Comparison of ENCODE assay signal across 11 mouse cellular contexts in genomic region chr11:96313806-96314428, GRCm38 (mm10). TPM values are rescaled to one million over a fixed set of nuclear protein-coding genes. Genes with fewer than 3 reads are reported as not detected.
DNase-seq lines count a peak whose midpoint lies in the region; ATAC-seq and TF ChIP-seq lines count a peak whose summit lies in the region.
"Had no signal": no experiment of that assay in that cellular context is flagged by ENCODE, and none has a peak within 500 bp of the region (broad histone marks: within the 10 kb centered on the region; RNA-seq: fewer than 3 reads in every experiment).

No protein-coding gene starts in this region.

- H3K9ac ChIP-seq in hindbrain, embryonic 11.5 days (ENCODE audit: low read depth, low read length): peak overlapping the region; percentile 29
- H3K9ac ChIP-seq in intestine, embryonic 15.5 days: peak overlapping the region; percentile 57
- H3K9ac ChIP-seq in neural tube, embryonic 13.5 days: peak overlapping the region; percentile 100

- H3K4me1 ChIP-seq in kidney, adult 2 months (ENCODE audit: control insufficient read depth, insufficient read depth, low read length): peaks cover 14% of the 10 kb centered on the region; the same call in 1 of the 2 replicates
- H3K4me1 ChIP-seq in hindbrain, embryonic 11.5 days (replicated peaks; ENCODE audit: control insufficient read depth, insufficient read depth, low read length): no peaks in the 10 kb centered on the region
- peaks cover 46% of the 10 kb centered on the region for H3K4me1 ChIP-seq in intestine, embryonic 15.5 days (replicated peaks)
- H3K4me1 ChIP-seq in neural tube, embryonic 13.5 days (replicated peaks): peaks cover 94% of the 10 kb centered on the region

- no peaks in the 10 kb centered on the region for H3K27me3 ChIP-seq in kidney, adult 2 months (replicated peaks; ENCODE audit: control insufficient read depth, insufficient read depth, low read length)
- H3K27me3 ChIP-seq in hindbrain, embryonic 11.5 days (ENCODE audit: control insufficient read depth, insufficient read depth, low read length): peaks cover 86% of the 10 kb centered on the region
- H3K27me3 ChIP-seq in intestine, embryonic 15.5 days (replicated peaks): peaks cover 7% of the 10 kb centered on the region
- H3K27me3 ChIP-seq in neural tube, embryonic 13.5 days: no peaks in the 10 kb centered on the region

- H3K27ac ChIP-seq in kidney, adult 2 months (ENCODE audit: insufficient read depth, low read depth, low read length): peak overlapping the region; percentile 95
- H3K27ac ChIP-seq in hindbrain, embryonic 11.5 days (ENCODE audit: low read depth, low read length): peak overlapping the region; percentile 90
- peak overlapping the region; percentile 90 for H3K27ac ChIP-seq in intestine, embryonic 15.5 days
- H3K27ac ChIP-seq in neural tube, embryonic 13.5 days (replicated peaks): peak overlapping the region; percentile 100
- H3K27ac ChIP-seq: left cerebral cortex, adult 2 months had no signal

- peak overlapping the region; percentile 64 for H3K4me2 ChIP-seq in hindbrain, embryonic 11.5 days (replicated peaks; ENCODE audit: low read depth, low read length)
- H3K4me2 ChIP-seq in intestine, embryonic 15.5 days (replicated peaks): peak overlapping the region; percentile 81
- H3K4me2 ChIP-seq in neural tube, embryonic 13.5 days: peak overlapping the region; percentile 96

- ATAC-seq in hindbrain, embryonic 11.5 days (ENCODE audit: low FRiP score): no peak
- ATAC-seq in intestine, embryonic 15.5 days: no peak
- no peak for ATAC-seq in neural tube, embryonic 13.5 days (ENCODE audit: low read depth)

- H3K4me3 ChIP-seq in kidney, adult 2 months (ENCODE audit: insufficient read depth, low read depth, low read length): peak overlapping the region; percentile 60
- H3K4me3 ChIP-seq in hindbrain, embryonic 11.5 days (ENCODE audit: low read depth, low read length): peak overlapping the region; percentile 63
- H3K4me3 ChIP-seq in intestine, embryonic 15.5 days (replicated peaks): peak overlapping the region; percentile 39
- peak overlapping the region; percentile 99 for H3K4me3 ChIP-seq in neural tube, embryonic 13.5 days
- H3K4me3 ChIP-seq: left cerebral cortex, adult 2 months had no signal

- 21% methylated on average over 12 of the region's 12 CpGs for WGBS in kidney, adult 2 months
- WGBS in hindbrain, embryonic 11.5 days: 4% methylated on average over 12 of the region's 12 CpGs
- 26% methylated on average over 12 of the region's 12 CpGs for WGBS in intestine, embryonic 15.5 days
- whole genome bisulfite sequencing in neural tube, embryonic 13.5 days: 3% methylated on average over 12 of the region's 12 CpGs

- TF ChIP-seq POLR2A in kidney, adult 2 months (IDR thresholded peaks at IDR 0.05; ENCODE audit: low read depth, low read length): no peak

- H3K36me3 ChIP-seq in kidney, adult 2 months (ENCODE audit: control insufficient read depth, insufficient read depth, low read length): no peaks in the 10 kb centered on the region
- H3K36me3 ChIP-seq in hindbrain, embryonic 11.5 days (ENCODE audit: control insufficient read depth, insufficient read depth, low read length): no peaks in the 10 kb centered on the region
- no peaks in the 10 kb centered on the region for H3K36me3 ChIP-seq in intestine, embryonic 15.5 days
- H3K36me3 ChIP-seq in neural tube, embryonic 13.5 days: no peaks in the 10 kb centered on the region

- no peaks in the 10 kb centered on the region for H3K9me3 ChIP-seq in hindbrain, embryonic 11.5 days (ENCODE audit: control insufficient read depth, low read length)
- no peaks in the 10 kb centered on the region for H3K9me3 ChIP-seq in intestine, embryonic 15.5 days
- H3K9me3 ChIP-seq in neural tube, embryonic 13.5 days: no peaks in the 10 kb centered on the region

- peak; percentile 56 for DNase-seq in kidney, adult 2 months
- no peak for DNase-seq in kidney, adult 11 months
- peak; percentile 61 for DNase-seq in hindbrain, embryonic 11.5 days (ENCODE audit: low spot score)
- DNase-seq in spleen, postnatal 36 days (ENCODE audit: low spot score in 2 of 2): no peak
- no peak for DNase-seq in gastrocnemius, postnatal 4 days (ENCODE audit: low spot score in 2 of 2)
- DNase-seq: cerebellum, adult 11 months had no signal

- TF ChIP-seq CTCF in kidney, adult 2 months (conservative IDR thresholded peaks at IDR 0.05; ENCODE audit: insufficient read depth, insufficient read length, low read depth, low read length): no peak

RNA-seq across cellular contexts. Expression of gene Hoxb4, which starts 4.2 kb away (rescaled TPM):
- 12.6 and 14.6 TPM in 2 replicates for polyA plus RNA-seq in kidney, adult 2 months (2012; rRNA removed)
- polyA plus RNA-seq in hindbrain, embryonic 11.5 days (2014; fragmentation: Nextera tagmentation; extraction: Ambion mirVana): 3.5 and 5.1 TPM in 2 replicates
- polyA plus RNA-seq in intestine, embryonic 15.5 days (2015; fragmentation: Nextera tagmentation; extraction: Ambion mirVana): 2.8 and 3.2 TPM in 2 replicates
- polyA plus RNA-seq in neural tube, embryonic 13.5 days (2015; fragmentation: Nextera tagmentation; extraction: Ambion mirVana): 7.5 and 8.7 TPM in 2 replicates
- under 1 TPM; 0.57 to 0.91 TPM for total RNA-seq in gastrocnemius, postnatal 4 days (2021)
- total RNA-seq: left cerebral cortex, adult 2 months had no signal
- polyA plus RNA-seq: frontal cortex, adult 2 months had no signal

RNA-seq across cellular contexts. Expression of gene Hoxb3, which starts 9.2 kb away (rescaled TPM):
- 10.1 and 14.1 TPM in 2 replicates for polyA plus RNA-seq in kidney, adult 2 months (2012; rRNA removed)
- polyA plus RNA-seq in hindbrain, embryonic 11.5 days (2014; fragmentation: Nextera tagmentation; extraction: Ambion mirVana): 10.5 and 13.1 TPM in 2 replicates
- 1.8 and 2.7 TPM in 2 replicates for polyA plus RNA-seq in intestine, embryonic 15.5 days (2015; fragmentation: Nextera tagmentation; extraction: Ambion mirVana)
- 12.8 and 14.7 TPM in 2 replicates for polyA plus RNA-seq in neural tube, embryonic 13.5 days (2015; fragmentation: Nextera tagmentation; extraction: Ambion mirVana)
- 1 to 10 TPM; 1.0 to 1.3 TPM for total RNA-seq in gastrocnemius, postnatal 4 days (2021)
- total RNA-seq: left cerebral cortex, adult 2 months had no signal
- polyA plus RNA-seq: frontal cortex, adult 2 months had no signal

RNA-seq across cellular contexts. Expression of gene Hoxb5, which starts 10.8 kb away (rescaled TPM):
- 7.7 and 8.4 TPM in 2 replicates for polyA plus RNA-seq in kidney, adult 2 months (2012; rRNA removed)
- polyA plus RNA-seq in hindbrain, embryonic 11.5 days (2014; fragmentation: Nextera tagmentation; extraction: Ambion mirVana): 33.1 and 42.5 TPM in 2 replicates
- 27.2 and 31.3 TPM in 2 replicates for polyA plus RNA-seq in intestine, embryonic 15.5 days (2015; fragmentation: Nextera tagmentation; extraction: Ambion mirVana)
- 67.1 and 88.3 TPM in 2 replicates for polyA plus RNA-seq in neural tube, embryonic 13.5 days (2015; fragmentation: Nextera tagmentation; extraction: Ambion mirVana)
- total RNA-seq in gastrocnemius, postnatal 4 days (2021): 1 to 10 TPM in 1 of 2 experiments, under 1 TPM in 1; 0.80 to 1.1 TPM
- total RNA-seq: left cerebral cortex, adult 2 months had no signal
- polyA plus RNA-seq: frontal cortex, adult 2 months had no signal

RNA-seq across cellular contexts. Expression of gene Hoxb6, which starts 21.6 kb away (rescaled TPM):
- polyA plus RNA-seq in kidney, adult 2 months (2012; rRNA removed): 62.7 and 67.9 TPM in 2 replicates
- polyA plus RNA-seq in hindbrain, embryonic 11.5 days (2014; fragmentation: Nextera tagmentation; extraction: Ambion mirVana): 15.9 and 38.5 TPM in 2 replicates
- 14.4 and 16.1 TPM in 2 replicates for polyA plus RNA-seq in intestine, embryonic 15.5 days (2015; fragmentation: Nextera tagmentation; extraction: Ambion mirVana)
- polyA plus RNA-seq in neural tube, embryonic 13.5 days (2015; fragmentation: Nextera tagmentation; extraction: Ambion mirVana): 171 and 174 TPM in 2 replicates
- 1 to 10 TPM in 1 of 2 experiments, under 1 TPM in 1; 0.62 to 1.3 TPM for total RNA-seq in gastrocnemius, postnatal 4 days (2021)
- total RNA-seq: heart, postnatal 25 days; left cerebral cortex, adult 2 months had no signal
- polyA plus RNA-seq: frontal cortex, adult 2 months had no signal

RNA-seq across cellular contexts. Expression of gene Hoxb7, which starts 27.5 kb away (rescaled TPM):
- 15.5 and 16.5 TPM in 2 replicates for polyA plus RNA-seq in kidney, adult 2 months (2012; rRNA removed)
- polyA plus RNA-seq in hindbrain, embryonic 11.5 days (2014; fragmentation: Nextera tagmentation; extraction: Ambion mirVana): 4.0 and 11.2 TPM in 2 replicates
- 10.7 and 12.4 TPM in 2 replicates for polyA plus RNA-seq in intestine, embryonic 15.5 days (2015; fragmentation: Nextera tagmentation; extraction: Ambion mirVana)
- polyA plus RNA-seq in neural tube, embryonic 13.5 days (2015; fragmentation: Nextera tagmentation; extraction: Ambion mirVana): 124 and 125 TPM in 2 replicates
- 1 to 10 TPM; 1.8 to 2.1 TPM for total RNA-seq in gastrocnemius, postnatal 4 days (2021)
- total RNA-seq: heart, postnatal 25 days; left cerebral cortex, adult 2 months had no signal
- polyA plus RNA-seq: frontal cortex, adult 2 months had no signal

Comparison
In these comparisons a context has a peak if more than half of its experiments do, and no peak if none do; other contexts are left out.
1. DNase-seq: peak in kidney, adult 2 months (single experiment) and hindbrain, embryonic 11.5 days (single experiment); none in kidney, adult 11 months (single experiment), spleen, postnatal 36 days (0 of 2) and gastrocnemius, postnatal 4 days (0 of 2).
2. H3K4me3 ChIP-seq: peak in every context shown above with its lines; median percentile 99 in neural tube, embryonic 13.5 days; 63 in hindbrain, embryonic 11.5 days; 60 in kidney, adult 2 months; 39 in intestine, embryonic 15.5 days.
3. H3K9ac ChIP-seq: peak in every context shown above with its lines; median percentile 100 in neural tube, embryonic 13.5 days; 57 in intestine, embryonic 15.5 days; 29 in hindbrain, embryonic 11.5 days.
4. Peak in every context shown above with its lines, with median percentiles within 50 percentile points of each other: H3K27ac ChIP-seq and H3K4me2 ChIP-seq.